ENCODE assay signal across 9 mouse cellular contexts in genomic region chr7:27839596-27839995, GRCm38 (mm10). TPM values are rescaled to one million over a fixed set of nuclear protein-coding genes. Genes with fewer than 3 reads are reported as not detected.
DNase-seq lines count a peak whose midpoint lies in the region; ATAC-seq and TF ChIP-seq lines count a peak whose summit lies in the region.
"Had no signal": no experiment of that assay in that cellular context is flagged by ENCODE, and none has a peak within 500 bp of the region (broad histone marks: within the 10 kb centered on the region; RNA-seq: fewer than 3 reads in every experiment).

No protein-coding gene starts in this region.

- no peak overlapping the region for H3K4me2 ChIP-seq in hindbrain, embryonic 11.5 days (replicated peaks; ENCODE audit: low read depth, low read length)
- H3K4me2 ChIP-seq in hindbrain, postnatal 0 days (ENCODE audit: low read depth, low read length), result peak overlapping the region; percentile 56
- H3K4me2 ChIP-seq in midbrain, postnatal 0 days (ENCODE audit: low read depth, low read length, poor library complexity, severe bottlenecking), result peak overlapping the region; percentile 60; the same call in 1 of the 2 replicates

- no peaks in the 10 kb centered on the region for H3K9me3 ChIP-seq in hindbrain, embryonic 10.5 days
- no peaks in the 10 kb centered on the region for H3K9me3 ChIP-seq in hindbrain, embryonic 11.5 days (ENCODE audit: control insufficient read depth, low read length)
- no peaks in the 10 kb centered on the region for H3K9me3 ChIP-seq in hindbrain, postnatal 0 days (ENCODE audit: low read length)
- H3K9me3 ChIP-seq in midbrain, postnatal 0 days (ENCODE audit: low read length), result no peaks in the 10 kb centered on the region

- no peak overlapping the region; the same call in 1 of the 2 replicates for H3K9ac ChIP-seq in hindbrain, embryonic 11.5 days (ENCODE audit: low read depth, low read length)
- no peak overlapping the region for H3K9ac ChIP-seq in hindbrain, postnatal 0 days (replicated peaks; ENCODE audit: low read length)
- no peak overlapping the region for H3K9ac ChIP-seq in midbrain, postnatal 0 days (replicated peaks; ENCODE audit: low read length, poor library complexity, severe bottlenecking)

- H3K4me1 ChIP-seq in hindbrain, embryonic 10.5 days (replicated peaks), result peaks cover 14% of the 10 kb centered on the region
- no peaks in the 10 kb centered on the region for H3K4me1 ChIP-seq in hindbrain, embryonic 11.5 days (replicated peaks; ENCODE audit: control insufficient read depth, insufficient read depth, low read length)
- no peaks in the 10 kb centered on the region; the same call in 1 of the 2 replicates for H3K4me1 ChIP-seq in cortical plate, adult 2 months (ENCODE audit: control insufficient read depth, insufficient read depth, low read length)
- H3K4me1 ChIP-seq in hindbrain, postnatal 0 days (ENCODE audit: insufficient read depth, low read length), result no peaks in the 10 kb centered on the region
- H3K4me1 ChIP-seq in midbrain, postnatal 0 days (ENCODE audit: insufficient read depth, low read length), result no peaks in the 10 kb centered on the region

- H3K4me3 ChIP-seq in hindbrain, embryonic 10.5 days, result peak overlapping the region; percentile 65; the same call in 1 of the 2 replicates
- no peak overlapping the region for H3K4me3 ChIP-seq in hindbrain, embryonic 11.5 days (ENCODE audit: low read depth, low read length)
- H3K4me3 ChIP-seq in cortical plate, adult 2 months (ENCODE audit: insufficient read depth, low read length), result peak overlapping the region; percentile 77; the same call in 1 of the 2 replicates
- no peak overlapping the region for H3K4me3 ChIP-seq in hindbrain, postnatal 0 days (ENCODE audit: low read length)
- H3K4me3 ChIP-seq in midbrain, postnatal 0 days (ENCODE audit: low read depth, low read length), result no peak overlapping the region

- peaks cover 4% of the 10 kb centered on the region for H3K36me3 ChIP-seq in hindbrain, embryonic 10.5 days
- H3K36me3 ChIP-seq in hindbrain, embryonic 11.5 days (ENCODE audit: control insufficient read depth, insufficient read depth, low read length), result no peaks in the 10 kb centered on the region
- peaks cover 1% of the 10 kb centered on the region for H3K36me3 ChIP-seq in hindbrain, postnatal 0 days (ENCODE audit: insufficient read depth, low read length)
- peaks cover under 1% of the 10 kb centered on the region; the same call in 1 of the 2 replicates for H3K36me3 ChIP-seq in midbrain, postnatal 0 days (ENCODE audit: insufficient read depth, low read length)

- no peak for TF ChIP-seq CTCF in cortical plate, adult 2 months (IDR thresholded peaks at IDR 0.05; ENCODE audit: extremely low read depth, insufficient read depth, low read length)
- TF ChIP-seq CTCF in hindbrain, postnatal 0 days (IDR thresholded peaks at IDR 0.05; ENCODE audit: low read depth), result no peak
- no peak for TF ChIP-seq CTCF in midbrain, postnatal 0 days (IDR thresholded peaks at IDR 0.05)

- no peak overlapping the region for H3K27ac ChIP-seq in hindbrain, embryonic 10.5 days
- H3K27ac ChIP-seq in hindbrain, embryonic 11.5 days (ENCODE audit: low read depth, low read length), result no peak overlapping the region
- H3K27ac ChIP-seq in cortical plate, adult 2 months (ENCODE audit: insufficient read depth, low read length), result no peak overlapping the region
- H3K27ac ChIP-seq in hindbrain, postnatal 0 days, result no peak overlapping the region
- H3K27ac ChIP-seq in midbrain, postnatal 0 days (ENCODE audit: low read depth, low read length), result no peak overlapping the region

- no peak for DNase-seq in hindbrain, embryonic 10.5 days (ENCODE audit: low spot score)
- no peak for DNase-seq in hindbrain, embryonic 11.5 days (ENCODE audit: low spot score)
- DNase-seq in hindbrain, postnatal 0 days (ENCODE audit: low spot score), result no peak
- no peak for DNase-seq in midbrain, postnatal 0 days (ENCODE audit: low spot score)
- no peak for DNase-seq in right cerebral cortex, adult 18-20 months
- DNase-seq in adrenal gland, adult 2 months, result no peak
- DNase-seq: thymus, adult 18-20 months had no signal

- 95% methylated on average over 7 of the region's 7 CpGs for whole genome bisulfite sequencing in hindbrain, embryonic 10.5 days
- WGBS in hindbrain, embryonic 11.5 days, result 92% methylated on average over 7 of the region's 7 CpGs
- WGBS in hindbrain, postnatal 0 days, result 90% methylated on average over 7 of the region's 7 CpGs
- 93% methylated on average over 7 of the region's 7 CpGs for WGBS in midbrain, postnatal 0 days

- no peak for TF ChIP-seq POLR2A in cortical plate, adult 2 months (IDR thresholded peaks at IDR 0.05; ENCODE audit: extremely low read depth, insufficient read depth, low read length)

- H3K27me3 ChIP-seq in hindbrain, embryonic 10.5 days (ENCODE audit: insufficient read depth, poor library complexity, severe bottlenecking), result no peaks in the 10 kb centered on the region
- no peaks in the 10 kb centered on the region for H3K27me3 ChIP-seq in hindbrain, embryonic 11.5 days (ENCODE audit: control insufficient read depth, insufficient read depth, low read length)
- no peaks in the 10 kb centered on the region for H3K27me3 ChIP-seq in hindbrain, postnatal 0 days (ENCODE audit: insufficient read depth, low read length)
- H3K27me3 ChIP-seq in midbrain, postnatal 0 days (ENCODE audit: insufficient read depth, low read length), result no peaks in the 10 kb centered on the region

- ATAC-seq in hindbrain, embryonic 11.5 days (ENCODE audit: low FRiP score), result no peak
- ATAC-seq in hindbrain, postnatal 0 days, result no peak
- ATAC-seq in midbrain, postnatal 0 days (ENCODE audit: low FRiP score), result no peak
- ATAC-seq: activated CD4-positive, CD25-positive, alpha-beta regulatory T cell, adult 4 months had no signal

RNA-seq across cellular contexts. Expression of gene Zfp59, which starts 1.2 kb away (rescaled TPM):
- polyA plus RNA-seq in hindbrain, embryonic 10.5 days (2016; fragmentation: Nextera tagmentation; extraction: Ambion mirVana), result 9.0 and 11.0 TPM in 2 replicates
- polyA plus RNA-seq in hindbrain, embryonic 11.5 days (2014; fragmentation: Nextera tagmentation; extraction: Ambion mirVana), result 12.5 and 12.9 TPM in 2 replicates
- polyA plus RNA-seq in cortical plate, adult 2 months (2012; rRNA removed), result 3.4 and 3.9 TPM in 2 replicates
- total RNA-seq in hindbrain, postnatal 0 days (2014; rRNA removed), result 3.7 and 6.7 TPM in 2 replicates
- polyA plus RNA-seq in hindbrain, postnatal 0 days (2015; fragmentation: Nextera tagmentation; extraction: Ambion mirVana), result 4.1 and 5.1 TPM in 2 replicates
- total RNA-seq in midbrain, postnatal 0 days (2014; rRNA removed), result 6.8 and 10.1 TPM in 2 replicates
- polyA plus RNA-seq in midbrain, postnatal 0 days (2015; fragmentation: Nextera tagmentation; extraction: Ambion mirVana), result 4.7 and 5.8 TPM in 2 replicates
- total RNA-seq in adrenal gland, adult 2 months (2021), result 1 to 10 TPM; 3.1 to 3.8 TPM
- polyA plus RNA-seq in adrenal gland, adult 2 months (2012; rRNA removed), result 0.15 and 0.22 TPM in 2 replicates

RNA-seq across cellular contexts. Expression of gene Zfp607a, which starts 17.7 kb away (rescaled TPM):
- polyA plus RNA-seq in hindbrain, embryonic 10.5 days (2016; fragmentation: Nextera tagmentation; extraction: Ambion mirVana), result 2.4 and 3.6 TPM in 2 replicates
- polyA plus RNA-seq in hindbrain, embryonic 11.5 days (2014; fragmentation: Nextera tagmentation; extraction: Ambion mirVana), result 2.2 and 2.6 TPM in 2 replicates
- polyA plus RNA-seq in cortical plate, adult 2 months (2012; rRNA removed), result 0.71 and 1.0 TPM in 2 replicates
- 1.5 and 2.1 TPM in 2 replicates for total RNA-seq in hindbrain, postnatal 0 days (2014; rRNA removed)
- polyA plus RNA-seq in hindbrain, postnatal 0 days (2015; fragmentation: Nextera tagmentation; extraction: Ambion mirVana), result 0.39 and 0.90 TPM in 2 replicates
- total RNA-seq in midbrain, postnatal 0 days (2014; rRNA removed), result 0.71 and 1.5 TPM in 2 replicates
- 0.53 and 0.68 TPM in 2 replicates for polyA plus RNA-seq in midbrain, postnatal 0 days (2015; fragmentation: Nextera tagmentation; extraction: Ambion mirVana)
- total RNA-seq in adrenal gland, adult 2 months (2021), result 1 to 10 TPM; 4.1 to 4.2 TPM
- polyA plus RNA-seq in adrenal gland, adult 2 months (2012; rRNA removed), result 0.12 and 0.22 TPM in 2 replicates

RNA-seq across cellular contexts. Expression of gene Zfp626, which starts 32.6 kb away (rescaled TPM):
- polyA plus RNA-seq in hindbrain, embryonic 10.5 days (2016; fragmentation: Nextera tagmentation; extraction: Ambion mirVana), result 1.9 and 2.0 TPM in 2 replicates
- 2.4 and 2.6 TPM in 2 replicates for polyA plus RNA-seq in hindbrain, embryonic 11.5 days (2014; fragmentation: Nextera tagmentation; extraction: Ambion mirVana)
- 3.9 and 4.0 TPM in 2 replicates for polyA plus RNA-seq in cortical plate, adult 2 months (2012; rRNA removed)
- total RNA-seq in hindbrain, postnatal 0 days (2014; rRNA removed), result 4.5 and 4.7 TPM in 2 replicates
- 1.1 TPM in 2 replicates for polyA plus RNA-seq in hindbrain, postnatal 0 days (2015; fragmentation: Nextera tagmentation; extraction: Ambion mirVana)
- total RNA-seq in midbrain, postnatal 0 days (2014; rRNA removed), result 6.4 and 7.3 TPM in 2 replicates
- 0.81 and 0.88 TPM in 2 replicates for polyA plus RNA-seq in midbrain, postnatal 0 days (2015; fragmentation: Nextera tagmentation; extraction: Ambion mirVana)
- total RNA-seq in adrenal gland, adult 2 months (2021), result 1 to 10 TPM; 5.4 to 7.6 TPM
- 0.11 and 0.15 TPM in 2 replicates for polyA plus RNA-seq in adrenal gland, adult 2 months (2012; rRNA removed)

Comparison
In these comparisons a context has a peak if more than half of its experiments do, and no peak if none do; other contexts are left out.
1. H3K4me3 ChIP-seq: peak in hindbrain, embryonic 10.5 days (single experiment) and cortical plate, adult 2 months (single experiment); none in hindbrain, embryonic 11.5 days (single experiment), hindbrain, postnatal 0 days (single experiment) and midbrain, postnatal 0 days (single experiment).